Mouse (Mus musculus) kidney, adult 9 months (tissue): ENCODE results near the gene Dnm2.

Source experiments
- DNase-seq: peaks from one replicate; pipeline ENCODE4 v3.0.0; 2022

Dnm2 gene

GRCm38 (mm10) chr9:21547075-21547941 lies 122.6 kb downstream of the Dnm2 start:
- peak; percentile 66 for DNase-seq

DNA sequence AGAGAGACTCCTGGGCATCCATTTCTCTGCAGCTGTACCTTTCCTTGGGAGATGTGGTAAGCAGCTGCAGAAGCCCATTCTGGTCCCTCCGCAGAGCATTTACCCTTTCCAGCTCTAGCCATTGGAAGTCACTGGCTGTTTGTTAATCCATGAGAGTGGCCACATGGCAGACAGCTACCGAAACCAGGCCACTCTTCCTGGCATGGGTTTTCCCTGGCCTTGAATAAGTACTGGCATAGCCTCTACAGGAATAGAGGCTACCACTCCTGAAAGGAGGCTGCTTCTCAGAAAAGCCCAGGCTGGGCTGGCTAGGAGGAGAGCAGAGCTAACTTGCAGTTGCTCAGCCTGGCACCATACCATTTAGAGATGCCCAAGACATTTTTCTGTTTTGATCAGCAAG lies 126.3 kb downstream of the Dnm2 start:
- DNase-seq = no peak

- no peak for DNase-seq
These were observed 129.0 kb downstream of the Dnm2 start for GRCm38 (mm10) chr9:21553607-21554273.

DNA sequence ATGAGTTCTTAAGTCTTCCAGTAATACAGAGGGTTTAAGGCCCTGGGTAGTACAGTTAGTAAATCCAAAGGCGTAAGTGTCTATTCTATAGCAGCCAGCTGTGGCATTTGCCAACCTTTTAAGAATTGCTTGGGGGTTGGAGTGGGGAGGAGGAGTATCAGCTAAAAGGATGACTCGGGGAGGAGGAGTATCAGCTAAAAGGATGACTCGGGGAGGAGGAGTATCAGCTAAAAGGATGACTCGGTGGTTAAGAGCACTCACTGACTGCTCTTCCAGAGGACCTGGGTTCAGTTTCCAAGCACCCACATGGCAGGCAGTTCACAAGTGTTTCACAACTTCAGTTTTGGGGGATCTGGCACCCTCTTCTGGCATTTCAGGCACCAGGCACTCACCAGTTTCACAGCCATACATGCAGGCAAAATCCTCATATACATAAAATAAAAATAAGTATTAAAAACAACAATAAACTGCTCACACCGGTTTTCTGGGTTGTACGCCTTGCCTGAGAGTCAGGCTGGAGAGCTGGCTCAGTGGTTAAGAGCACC lies 130.6 kb downstream of the Dnm2 start:
- DNase-seq = no peak

DNA sequence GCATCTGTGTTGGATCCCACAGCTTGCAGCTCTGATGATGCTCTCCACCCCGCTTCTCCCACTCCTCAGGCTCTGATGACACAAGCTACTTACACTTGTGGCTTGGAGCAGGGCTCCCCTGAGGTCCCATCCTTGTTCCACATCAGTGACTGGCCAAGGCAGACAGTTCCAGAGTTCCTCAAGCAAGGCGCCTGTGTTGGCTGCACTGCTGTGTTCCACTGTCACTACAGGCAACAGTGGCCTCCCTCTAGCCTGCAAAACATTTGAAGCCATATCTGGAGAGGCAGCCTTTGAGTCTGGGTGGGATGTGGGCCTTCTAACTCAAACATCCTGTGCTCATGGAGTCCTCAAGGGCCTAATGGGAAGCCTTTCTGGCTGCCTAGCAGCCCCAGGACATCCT lies 132.3 kb downstream of the Dnm2 start:
- DNase-seq = no peak
